Mouse (Mus musculus): ENCODE data around the gene Gimap9. TPM values are rescaled to one million over a fixed set of nuclear protein-coding genes. Genes with fewer than 3 reads are reported as not detected.
A peak's percentile ranks its signal among the peaks of the same experiment; 100 is the strongest.

Gimap9 gene
- polyA plus RNA-seq, 1 experiment from 2014 or later = 9.8 TPM

DNA sequence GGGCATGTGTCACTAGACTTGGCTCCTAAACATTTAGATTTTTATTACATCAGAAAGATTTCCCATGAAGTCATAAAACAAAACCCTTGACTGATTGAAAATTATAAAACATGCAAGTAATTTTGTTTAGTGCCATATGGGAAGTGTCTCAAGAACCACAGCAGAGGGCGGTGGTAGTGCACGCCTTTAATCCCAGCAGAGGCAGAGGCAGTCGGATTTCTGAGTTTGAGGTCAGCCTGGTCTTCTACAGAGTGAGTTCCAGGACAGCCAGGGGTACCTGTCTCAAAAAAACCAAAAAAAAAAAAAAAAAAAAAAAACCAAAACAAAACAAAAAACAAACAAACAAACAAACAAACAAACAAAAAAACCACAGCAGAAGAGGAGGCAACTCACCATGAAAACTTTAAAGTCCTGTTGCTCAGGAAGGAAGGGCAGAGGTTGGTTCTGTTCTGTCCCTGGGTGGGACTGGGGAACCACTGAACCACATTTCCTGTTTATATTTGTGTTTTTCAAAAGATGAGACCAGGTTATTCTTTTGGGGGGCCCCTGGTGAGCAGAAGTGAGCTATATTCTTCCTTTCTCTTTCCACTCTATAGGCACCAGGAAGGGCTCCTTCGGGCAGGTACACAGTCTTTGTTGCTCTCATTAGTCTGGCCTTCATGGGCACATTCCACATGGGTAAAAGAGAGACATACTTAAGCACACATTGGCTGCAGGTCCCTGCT, 21.1 kb downstream of the Gimap9 start:
- ATAC-seq (ENCODE audit: insufficient read depth, low FRiP score) = no peak
- Histone ChIP-seq H3K4me2 (ENCODE audit: low read depth, low read length) (no peak overlapping the region), H3K9ac (ENCODE audit: low read length) (no peak overlapping the region), H3K4me3 (replicated peaks; ENCODE audit: low read length) (no peak overlapping the region), H3K27ac (ENCODE audit: low read length) (no peak overlapping the region), H3K36me3 (ENCODE audit: control insufficient read depth, insufficient read depth, low read length) (no peaks in the 10 kb centered on the region), H3K4me1 (ENCODE audit: control insufficient read depth, insufficient read depth, low read length) (no peaks in the 10 kb centered on the region; the same call in 1 of the 2 replicates), H3K27me3 (ENCODE audit: control insufficient read depth, insufficient read depth, low read length) (no peaks in the 10 kb centered on the region), H3K9me3 (replicated peaks; ENCODE audit: control insufficient read depth, low read length) (no peaks in the 10 kb centered on the region; the same call in 1 of the 2 replicates)
- WGBS = 78% methylated on average over 4 of the region's 4 CpGs

DNA sequence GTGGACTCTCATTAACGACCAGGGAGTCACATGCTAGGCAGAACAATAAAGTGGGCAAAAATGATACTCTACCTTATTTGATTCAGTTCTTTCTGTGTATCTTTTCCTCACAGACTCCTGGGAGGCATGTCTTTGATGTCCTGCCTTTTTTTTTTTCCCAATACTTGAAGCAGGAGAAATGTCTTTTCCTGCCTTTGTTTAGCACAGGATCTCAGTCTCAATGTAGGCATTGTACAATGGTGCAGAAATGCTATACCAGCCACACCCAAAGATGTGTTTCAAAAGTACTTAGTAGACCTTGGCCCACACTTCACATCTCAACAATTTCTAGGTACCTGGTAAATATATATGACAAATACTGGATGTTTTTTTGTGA, 21.6 kb downstream of the Gimap9 start:
- 39% methylated on average over 1 of the region's 1 CpGs for WGBS
- H3K4me1 ChIP-seq (ENCODE audit: control insufficient read depth, insufficient read depth, low read length) = no peaks in the 10 kb centered on the region; the same call in 1 of the 2 replicates
- no peaks in the 10 kb centered on the region for H3K36me3 ChIP-seq (ENCODE audit: control insufficient read depth, insufficient read depth, low read length)
- H3K27ac ChIP-seq (ENCODE audit: low read length) = no peak overlapping the region
- no peaks in the 10 kb centered on the region for H3K27me3 ChIP-seq (ENCODE audit: control insufficient read depth, insufficient read depth, low read length)
- no peaks in the 10 kb centered on the region; the same call in 1 of the 2 replicates for H3K9me3 ChIP-seq (replicated peaks; ENCODE audit: control insufficient read depth, low read length)
- H3K4me2 ChIP-seq (ENCODE audit: low read depth, low read length) = no peak overlapping the region
- no peak overlapping the region for H3K4me3 ChIP-seq (replicated peaks; ENCODE audit: low read length)
- ATAC-seq (ENCODE audit: insufficient read depth, low FRiP score) = no peak
- H3K9ac ChIP-seq (ENCODE audit: low read length) = no peak overlapping the region

DNA sequence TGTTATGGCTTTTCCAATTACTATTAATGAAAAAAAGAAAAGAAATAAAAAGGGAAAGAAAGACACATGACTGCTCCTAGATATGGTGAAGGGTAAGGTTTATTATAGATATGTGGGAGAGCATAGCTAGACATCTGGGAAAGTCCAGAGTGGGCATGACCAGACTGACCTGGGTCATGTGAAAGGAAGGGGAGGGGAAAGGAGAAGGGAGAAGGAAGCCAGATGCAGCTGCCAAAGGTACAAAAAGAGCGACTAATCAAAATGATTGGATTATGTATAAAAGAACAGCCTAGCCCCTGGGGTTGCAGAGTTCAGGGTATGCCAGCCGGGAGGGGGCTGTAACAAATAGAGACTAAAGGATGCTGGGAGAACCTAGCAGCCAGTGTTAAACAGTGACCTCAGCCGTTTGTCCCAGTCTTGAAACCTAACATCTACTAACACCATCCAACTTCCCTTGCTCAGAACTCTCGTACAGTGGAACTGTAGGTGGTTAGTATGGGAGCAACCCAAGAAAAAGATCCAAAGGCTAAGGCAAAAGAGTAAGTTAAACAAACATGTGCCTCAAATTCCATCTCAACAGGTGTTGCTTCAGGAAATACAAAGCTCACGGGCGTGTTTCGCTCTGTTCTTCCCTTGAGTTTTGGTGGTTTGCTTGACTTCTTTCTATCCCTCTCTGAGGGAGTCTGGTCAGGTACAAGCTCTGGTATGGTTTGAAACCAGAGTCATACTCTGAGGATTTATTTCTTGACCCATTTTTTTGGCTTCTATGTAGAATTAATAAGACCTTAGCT, 22.3 kb downstream of the Gimap9 start:
- Histone ChIP-seq H3K27ac (ENCODE audit: low read length) (no peak overlapping the region; the same call in 1 of the 2 replicates), H3K36me3 (ENCODE audit: control insufficient read depth, insufficient read depth, low read length) (no peaks in the 10 kb centered on the region), H3K4me2 (ENCODE audit: low read depth, low read length) (no peak overlapping the region), H3K9me3 (replicated peaks; ENCODE audit: control insufficient read depth, low read length) (no peaks in the 10 kb centered on the region; the same call in 1 of the 2 replicates), H3K4me1 (ENCODE audit: control insufficient read depth, insufficient read depth, low read length) (no peaks in the 10 kb centered on the region; the same call in 1 of the 2 replicates), H3K27me3 (ENCODE audit: control insufficient read depth, insufficient read depth, low read length) (no peaks in the 10 kb centered on the region), H3K9ac (ENCODE audit: low read length) (no peak overlapping the region), H3K4me3 (replicated peaks; ENCODE audit: low read length) (no peak overlapping the region)
- no peak for ATAC-seq (ENCODE audit: insufficient read depth, low FRiP score)
- 77% methylated on average over 7 of the region's 7 CpGs for WGBS

DNA sequence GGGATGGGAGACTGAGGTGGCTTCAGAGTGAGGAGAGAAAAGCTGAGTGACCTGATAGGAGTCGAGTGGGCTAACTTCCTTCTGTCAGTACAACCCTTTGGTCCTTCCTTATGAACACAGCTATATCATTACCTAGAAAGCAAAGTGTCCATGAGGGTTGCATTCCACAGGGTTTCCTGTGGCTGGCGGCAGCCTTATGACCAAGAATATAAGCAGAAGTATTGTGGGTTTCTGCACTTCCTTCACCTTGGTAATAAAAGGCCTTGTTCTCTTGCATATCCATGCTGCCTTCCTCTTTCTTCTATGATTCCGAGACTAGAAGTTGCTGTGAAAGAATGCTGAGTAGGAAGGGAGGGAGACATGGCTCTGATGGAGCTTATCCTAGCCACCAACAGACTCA, 23.0 kb downstream of the Gimap9 start:
- H3K4me2 ChIP-seq (ENCODE audit: low read depth, low read length) = no peak overlapping the region
- H3K36me3 ChIP-seq (ENCODE audit: control insufficient read depth, insufficient read depth, low read length) = no peaks in the 10 kb centered on the region
- H3K4me3 ChIP-seq (replicated peaks; ENCODE audit: low read length) = no peak overlapping the region
- H3K9me3 ChIP-seq (replicated peaks; ENCODE audit: control insufficient read depth, low read length) = no peaks in the 10 kb centered on the region; the same call in 1 of the 2 replicates
- no peaks in the 10 kb centered on the region for H3K27me3 ChIP-seq (ENCODE audit: control insufficient read depth, insufficient read depth, low read length)
- no peaks in the 10 kb centered on the region; the same call in 1 of the 2 replicates for H3K4me1 ChIP-seq (ENCODE audit: control insufficient read depth, insufficient read depth, low read length)
- 71% methylated on average over 3 of the region's 3 CpGs for WGBS
- no peak overlapping the region for H3K9ac ChIP-seq (ENCODE audit: low read length)
- no peak overlapping the region for H3K27ac ChIP-seq (ENCODE audit: low read length)
- ATAC-seq (ENCODE audit: insufficient read depth, low FRiP score) = no peak

DNA sequence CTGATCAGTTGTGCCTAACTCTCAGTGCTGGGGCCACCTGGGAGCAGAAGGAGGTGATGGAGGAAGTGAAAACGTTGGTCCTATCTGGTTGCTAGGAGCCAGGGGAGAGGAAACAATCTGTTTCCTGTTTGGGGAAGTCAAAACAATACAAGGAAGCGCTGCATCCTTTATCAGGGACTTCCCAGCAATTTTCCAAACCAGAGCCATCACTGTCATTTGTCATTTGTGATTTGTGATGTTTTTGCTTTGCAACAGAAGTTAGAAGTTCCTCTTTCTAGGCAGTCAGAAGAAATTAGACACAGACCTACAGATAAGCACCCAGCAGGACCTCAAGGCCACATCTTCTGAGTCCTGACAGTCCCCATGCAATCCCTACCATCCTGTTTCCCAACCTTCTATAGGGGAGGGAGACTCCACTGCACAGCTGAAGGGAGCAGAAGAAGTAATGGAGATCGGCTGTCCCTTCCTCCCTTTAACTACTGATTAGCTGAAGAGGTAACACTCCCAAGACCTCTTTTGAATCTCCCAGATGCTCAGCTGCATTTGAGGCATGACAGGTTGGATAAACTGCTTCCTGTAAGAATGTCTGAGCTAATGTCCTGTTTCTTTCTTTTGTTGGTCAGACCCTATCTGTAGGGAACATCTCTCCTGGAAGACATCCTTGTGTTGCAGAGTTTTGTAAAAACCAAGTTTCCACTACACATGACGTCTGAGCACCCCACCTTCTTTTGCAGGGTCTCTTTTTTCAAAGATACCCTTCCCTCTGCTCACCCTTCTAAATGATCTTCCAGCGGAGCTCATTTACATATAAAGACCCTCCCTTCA, 24.5 kb downstream of the Gimap9 start:
- Histone ChIP-seq H3K9me3 (replicated peaks; ENCODE audit: control insufficient read depth, low read length) (no peaks in the 10 kb centered on the region), H3K36me3 (ENCODE audit: control insufficient read depth, insufficient read depth, low read length) (no peaks in the 10 kb centered on the region), H3K4me3 (replicated peaks; ENCODE audit: low read length) (no peak overlapping the region), H3K9ac (ENCODE audit: low read length) (no peak overlapping the region), H3K27ac (ENCODE audit: low read length) (peak overlapping the region; percentile 16; the same call in 1 of the 2 replicates), H3K4me2 (ENCODE audit: low read depth, low read length) (no peak overlapping the region), H3K27me3 (ENCODE audit: control insufficient read depth, insufficient read depth, low read length) (no peaks in the 10 kb centered on the region), H3K4me1 (ENCODE audit: control insufficient read depth, insufficient read depth, low read length) (no peaks in the 10 kb centered on the region; the same call in 1 of the 2 replicates)
- ATAC-seq (ENCODE audit: insufficient read depth, low FRiP score) = no peak
- WGBS = 48% methylated on average over 5 of the region's 5 CpGs

DNA sequence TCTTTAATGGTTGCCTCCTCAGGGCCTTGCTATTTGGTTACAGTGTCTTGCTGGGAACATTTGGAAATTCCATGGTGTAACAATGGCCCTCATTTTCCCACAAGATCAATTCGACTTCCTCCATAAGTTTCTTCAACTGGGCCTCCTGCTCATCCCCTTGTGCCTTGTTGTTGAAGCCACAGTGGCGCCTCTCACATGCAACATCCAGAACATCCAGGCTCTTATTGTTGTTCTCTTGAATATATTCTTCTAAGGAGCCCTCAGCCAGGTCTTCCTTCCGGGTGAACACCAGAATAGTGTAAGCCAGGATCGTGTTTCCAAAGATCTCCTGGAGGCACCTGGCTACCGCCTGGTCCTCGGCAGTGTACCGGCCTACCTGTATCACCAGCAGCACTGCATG, 26.2 kb downstream of the Gimap9 start:
- 81% methylated on average over 7 of the region's 7 CpGs for WGBS
- Histone ChIP-seq H3K36me3 (ENCODE audit: control insufficient read depth, insufficient read depth, low read length) (no peaks in the 10 kb centered on the region), H3K9me3 (replicated peaks; ENCODE audit: control insufficient read depth, low read length) (no peaks in the 10 kb centered on the region), H3K4me1 (ENCODE audit: control insufficient read depth, insufficient read depth, low read length) (no peaks in the 10 kb centered on the region; the same call in 1 of the 2 replicates), H3K9ac (ENCODE audit: low read length) (no peak overlapping the region), H3K27me3 (ENCODE audit: control insufficient read depth, insufficient read depth, low read length) (no peaks in the 10 kb centered on the region), H3K4me2 (ENCODE audit: low read depth, low read length) (no peak overlapping the region), H3K4me3 (replicated peaks; ENCODE audit: low read length) (no peak overlapping the region), H3K27ac (ENCODE audit: low read length) (no peak overlapping the region)
- no peak for ATAC-seq (ENCODE audit: insufficient read depth, low FRiP score)

DNA sequence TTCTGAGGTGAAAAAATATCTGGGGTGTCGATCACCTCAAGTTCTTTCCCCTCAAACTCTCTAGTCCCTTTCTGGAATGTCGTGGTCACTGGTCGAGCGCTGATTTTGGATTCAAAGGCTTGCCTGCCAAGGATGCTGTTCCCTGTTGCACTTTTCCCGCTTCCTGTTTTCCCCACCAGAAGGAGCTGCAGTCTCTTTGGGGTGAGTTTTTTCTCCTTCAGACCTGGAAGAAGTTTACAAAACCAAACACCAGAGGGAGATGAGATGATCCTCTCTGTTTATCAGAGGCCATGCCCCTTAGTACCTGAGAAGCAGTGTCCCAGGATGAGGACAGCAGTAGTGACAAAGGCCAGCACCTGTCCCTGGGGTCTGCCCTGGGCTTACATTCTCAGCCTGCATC, 26.7 kb downstream of the Gimap9 start:
- Histone ChIP-seq H3K9me3 (replicated peaks; ENCODE audit: control insufficient read depth, low read length) (no peaks in the 10 kb centered on the region), H3K36me3 (ENCODE audit: control insufficient read depth, insufficient read depth, low read length) (no peaks in the 10 kb centered on the region), H3K27ac (ENCODE audit: low read length) (0 out of 2 replicates have a peak overlapping the region, but pooled peaks have one; percentile 15), H3K4me2 (ENCODE audit: low read depth, low read length) (no peak overlapping the region), H3K4me3 (replicated peaks; ENCODE audit: low read length) (no peak overlapping the region), H3K9ac (ENCODE audit: low read length) (no peak overlapping the region), H3K27me3 (ENCODE audit: control insufficient read depth, insufficient read depth, low read length) (no peaks in the 10 kb centered on the region), H3K4me1 (ENCODE audit: control insufficient read depth, insufficient read depth, low read length) (no peaks in the 10 kb centered on the region; the same call in 1 of the 2 replicates)
- ATAC-seq (ENCODE audit: insufficient read depth, low FRiP score) = no peak
- 69% methylated on average over 5 of the region's 5 CpGs for WGBS

DNA sequence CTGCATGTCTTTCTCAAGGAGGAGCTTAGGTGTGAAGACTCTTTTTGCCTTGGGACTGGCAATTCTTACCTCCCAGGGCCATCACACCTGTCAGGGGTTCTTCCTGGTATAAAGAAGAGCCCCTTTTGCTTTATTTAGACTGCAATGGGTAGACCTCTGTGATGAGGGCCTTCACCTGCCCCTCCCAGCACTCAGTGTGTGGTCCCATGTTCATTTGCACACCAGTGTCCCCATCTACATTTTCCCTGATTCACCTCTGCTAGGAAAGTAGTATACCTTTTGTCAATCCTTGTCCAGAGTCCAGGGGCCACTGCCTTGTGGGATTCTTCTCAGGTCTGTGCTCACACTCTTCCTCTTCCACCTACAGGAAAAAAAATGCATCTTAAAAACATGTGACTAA, 28.2 kb downstream of the Gimap9 start:
- no peak for ATAC-seq (ENCODE audit: insufficient read depth, low FRiP score)
- no peaks in the 10 kb centered on the region for H3K9me3 ChIP-seq (replicated peaks; ENCODE audit: control insufficient read depth, low read length)

More for the DNA sequence above, 28.2 kb downstream of the Gimap9 start:
- H3K36me3 ChIP-seq (ENCODE audit: control insufficient read depth, insufficient read depth, low read length) = no peaks in the 10 kb centered on the region
- H3K27me3 ChIP-seq (ENCODE audit: control insufficient read depth, insufficient read depth, low read length) = no peaks in the 10 kb centered on the region
- H3K9ac ChIP-seq (ENCODE audit: low read length) = no peak overlapping the region
- no peak overlapping the region for H3K27ac ChIP-seq (ENCODE audit: low read length)
- H3K4me3 ChIP-seq (replicated peaks; ENCODE audit: low read length) = no peak overlapping the region
- no peaks in the 10 kb centered on the region; the same call in 1 of the 2 replicates for H3K4me1 ChIP-seq (ENCODE audit: control insufficient read depth, insufficient read depth, low read length)
- H3K4me2 ChIP-seq (ENCODE audit: low read depth, low read length) = no peak overlapping the region
